Mouse (Mus musculus) CD8-positive naive resting alpha-beta T cell, adult 2 months (primary cell): ENCODE data around the gene Myo18a.
"Not testable (repeated sequence)": the region's sequence is repeated elsewhere in the genome, so short reads cannot be mapped to it uniquely, and the experiment has no call there.

Experiments
- DNase-seq, 2 experiments: peaks; one replicate each; pipeline ENCODE4 v3.0.0; 2022; ENCODE audit warnings: low read depth in 2 of 2, low spot score in 2 of 2

Gene Myo18a

DNA sequence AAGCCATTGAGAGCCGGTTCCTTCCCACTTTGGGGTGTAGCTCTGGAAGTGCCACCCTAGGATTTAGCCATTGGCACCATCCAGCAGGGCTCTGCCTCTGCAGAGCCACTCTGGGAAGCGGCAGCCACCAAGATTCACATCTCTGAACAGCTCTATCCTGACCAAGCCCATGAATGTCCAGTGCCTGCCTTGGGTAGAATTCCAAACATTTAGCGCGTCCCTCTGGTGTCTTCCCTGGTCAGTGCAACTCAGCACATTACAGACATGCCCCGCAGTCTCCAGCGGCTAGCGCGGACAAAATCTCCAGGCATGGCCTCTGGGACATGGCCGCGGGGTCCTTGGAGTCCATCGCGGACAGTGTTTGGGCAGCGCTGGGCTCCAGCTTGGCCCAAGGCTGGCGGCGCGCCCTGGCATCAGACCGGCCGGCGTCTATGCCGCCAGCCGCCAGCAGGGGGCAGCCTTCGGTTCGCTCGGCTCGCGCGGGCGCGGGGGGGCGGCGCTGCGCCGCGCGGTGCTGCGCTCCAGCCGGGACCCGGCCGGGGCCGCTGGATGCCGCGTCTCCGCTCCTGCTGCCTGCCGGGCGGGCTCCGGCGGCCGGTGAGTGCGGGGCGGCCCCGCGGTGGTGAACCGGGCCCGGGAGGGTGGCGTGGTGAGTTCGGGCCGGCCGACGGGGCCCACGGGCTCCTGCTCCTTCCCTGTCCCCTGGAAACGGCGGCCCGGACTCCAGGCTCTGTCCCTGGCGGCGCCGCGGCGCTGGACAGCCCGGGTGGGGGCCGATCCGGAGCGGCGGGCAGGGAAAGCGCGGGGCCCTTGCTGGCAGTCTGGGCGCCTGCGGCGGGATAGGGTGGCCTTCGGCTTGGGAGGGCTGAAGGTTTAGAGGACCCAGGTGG lies at the start of gene Myo18a:
TSS of gene Myo18a (plus strand) at position 464 of the 890 bp plus-strand sequence.
- DNase-seq: peak; percentile 77 to 80

DNA sequence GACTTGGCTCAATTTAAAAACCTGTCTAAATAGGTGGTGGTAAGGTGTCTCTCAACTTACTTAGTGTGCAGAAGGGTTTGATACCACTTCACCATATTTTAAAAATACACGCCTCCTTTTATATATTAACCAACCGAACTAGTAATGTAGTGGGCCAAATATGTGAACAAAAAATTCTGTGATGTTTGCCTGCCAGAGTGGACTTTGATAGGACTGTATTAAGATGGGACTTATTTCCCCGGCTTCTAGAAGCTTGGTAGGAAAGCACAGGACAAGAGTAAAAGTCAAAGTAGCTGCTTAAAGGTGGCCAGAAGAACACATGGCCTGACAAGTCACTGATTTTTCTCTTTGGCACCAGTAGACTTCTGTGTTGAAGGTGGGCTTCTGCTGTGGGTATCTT lies 49.3 kb upstream of the Myo18a start:
- DNase-seq: no peak

DNA sequence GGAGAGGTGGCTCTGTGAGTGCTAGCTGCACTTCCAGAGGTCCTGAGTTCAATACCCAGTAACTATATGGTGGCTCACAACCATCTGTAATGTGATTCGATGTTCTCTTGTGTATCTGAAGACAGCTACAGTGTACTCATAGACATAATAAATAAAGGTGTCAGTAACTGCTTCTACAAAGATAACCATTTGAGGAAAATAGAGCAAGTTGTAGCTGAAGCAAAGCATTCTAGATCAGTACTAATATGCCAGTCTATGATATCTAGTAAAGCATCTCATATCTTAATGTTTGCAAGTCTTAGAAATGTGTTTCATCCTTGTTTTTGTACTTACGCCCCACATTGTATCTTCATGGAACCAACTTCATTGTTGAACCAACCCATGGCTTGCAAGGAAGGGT lies 44.0 kb upstream of the Myo18a start:
- no peak for DNase-seq

DNA sequence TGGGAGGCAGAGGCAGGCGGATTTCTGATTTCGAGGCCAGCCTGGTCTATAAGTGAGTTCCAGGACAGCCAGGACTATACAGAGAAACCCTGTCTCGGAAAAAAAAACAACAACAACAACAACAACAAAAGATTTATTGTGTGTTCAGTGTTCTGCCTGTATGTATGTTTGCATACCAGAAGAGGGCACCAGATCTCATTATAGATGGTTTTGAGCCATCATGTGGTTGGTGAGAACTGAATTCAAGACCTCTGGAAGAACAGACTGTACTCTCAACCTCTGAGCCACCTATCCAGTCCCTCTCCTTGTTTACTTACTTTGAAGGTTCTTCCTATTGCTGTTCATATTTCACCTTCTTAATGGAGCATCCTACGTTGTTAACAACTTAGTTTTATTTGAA lies 41.7 kb upstream of the Myo18a start:
- no peak for DNase-seq

DNA sequence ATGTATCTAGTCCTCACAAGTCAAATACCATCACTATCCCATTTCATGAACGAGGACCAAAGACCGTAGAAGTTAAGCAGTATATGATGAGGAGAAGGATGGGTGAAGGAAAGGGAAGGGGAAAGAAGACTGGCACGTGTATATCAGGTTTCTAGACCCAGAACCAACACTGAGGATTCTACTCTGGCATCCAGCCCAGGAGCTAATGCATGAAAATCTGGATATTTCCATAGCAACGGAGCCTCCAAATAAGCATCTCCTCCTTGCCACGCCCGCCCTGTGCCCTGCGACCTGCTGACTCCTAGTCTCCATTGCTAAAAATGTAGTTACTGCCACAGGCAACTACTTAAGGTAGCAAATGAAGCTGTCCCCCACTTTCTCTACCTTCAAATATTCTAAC lies 38.3 kb upstream of the Myo18a start:
- DNase-seq: no peak

DNA sequence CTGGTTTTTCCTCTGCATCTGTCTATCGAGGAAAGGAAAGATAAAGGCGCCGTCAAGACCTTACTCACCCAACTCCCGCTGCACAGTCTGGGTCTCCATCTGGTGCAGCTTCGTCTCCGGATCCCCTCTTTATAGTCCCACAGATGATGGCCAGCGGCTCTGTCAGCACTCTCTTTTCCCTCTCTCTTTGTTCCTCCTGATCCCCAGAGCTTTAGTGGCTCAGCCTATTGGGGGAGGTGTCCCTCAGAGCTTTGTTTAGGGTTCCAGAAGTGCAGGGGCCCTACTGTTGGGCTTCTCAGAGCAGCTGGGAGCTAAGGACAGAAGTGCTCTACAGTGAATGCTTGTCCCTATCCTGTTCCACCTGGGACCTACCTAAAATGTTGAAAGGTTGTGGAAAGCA lies 37.9 kb upstream of the Myo18a start, which contains the start of gene Cryba1:
TSS of gene Cryba1 (minus strand) at position 101 of the 400 bp plus-strand sequence.
- no peak for DNase-seq

DNA sequence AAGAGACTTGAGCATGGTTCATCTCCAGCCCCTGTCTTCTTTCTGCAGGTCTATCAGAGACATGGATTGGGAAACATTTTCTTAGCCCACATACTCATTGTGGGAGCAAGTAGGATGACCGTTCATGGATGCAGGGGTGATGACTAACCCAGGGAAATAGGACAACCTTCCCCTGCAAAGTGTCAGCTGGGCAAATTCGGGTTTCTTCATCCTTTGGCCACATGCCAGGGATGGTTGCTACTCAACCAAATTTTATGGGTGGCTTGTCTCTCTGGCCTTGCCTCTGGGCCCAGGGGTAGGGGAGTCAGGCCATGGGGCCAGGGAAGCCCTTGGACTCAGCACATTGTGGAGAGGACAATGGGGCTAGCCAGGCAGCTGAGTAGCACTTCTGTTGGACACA lies 34.5 kb upstream of the Myo18a start:
- no peak for DNase-seq

DNA sequence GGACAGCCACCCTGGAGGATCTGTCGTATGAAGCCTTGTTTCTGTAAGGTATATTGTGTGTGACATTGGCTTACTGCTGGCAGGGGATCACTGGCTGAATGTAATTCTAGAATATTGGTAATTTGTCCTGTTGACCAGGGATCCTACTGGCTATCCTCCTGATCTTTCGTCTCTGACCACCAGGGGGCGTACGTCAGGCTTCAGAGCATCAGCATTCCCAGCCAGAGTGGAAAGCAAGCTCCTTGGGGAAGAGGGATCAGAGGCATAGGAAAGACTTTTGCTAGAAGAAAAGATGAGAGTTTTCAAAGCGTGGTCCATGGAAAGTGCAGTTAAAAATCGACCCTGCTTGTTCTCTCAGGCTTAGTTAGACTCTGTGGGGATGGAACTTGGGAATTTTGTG lies 25.8 kb upstream of the Myo18a start:
- peak; percentile 58 to 59 for DNase-seq

DNA sequence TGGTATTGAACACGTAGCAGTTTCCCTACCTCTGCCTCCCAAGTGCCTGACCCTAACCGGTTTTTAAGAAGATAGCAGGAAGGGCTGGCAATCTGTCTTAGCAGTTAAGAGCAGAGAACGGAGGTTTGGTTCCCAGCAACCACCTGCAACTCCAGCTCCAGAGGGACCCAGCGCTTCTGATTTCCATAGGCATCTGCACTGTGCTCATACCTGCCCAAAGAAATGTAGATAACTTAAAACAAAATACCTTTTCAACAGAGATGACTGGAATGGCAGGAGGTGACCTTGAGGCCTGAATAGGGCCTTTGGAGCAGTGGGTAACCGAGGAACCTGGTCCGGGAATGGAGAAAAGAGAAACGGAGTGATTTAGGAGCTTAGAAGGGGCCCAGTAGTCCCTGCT lies 24.5 kb upstream of the Myo18a start:
- no peak for DNase-seq

DNA sequence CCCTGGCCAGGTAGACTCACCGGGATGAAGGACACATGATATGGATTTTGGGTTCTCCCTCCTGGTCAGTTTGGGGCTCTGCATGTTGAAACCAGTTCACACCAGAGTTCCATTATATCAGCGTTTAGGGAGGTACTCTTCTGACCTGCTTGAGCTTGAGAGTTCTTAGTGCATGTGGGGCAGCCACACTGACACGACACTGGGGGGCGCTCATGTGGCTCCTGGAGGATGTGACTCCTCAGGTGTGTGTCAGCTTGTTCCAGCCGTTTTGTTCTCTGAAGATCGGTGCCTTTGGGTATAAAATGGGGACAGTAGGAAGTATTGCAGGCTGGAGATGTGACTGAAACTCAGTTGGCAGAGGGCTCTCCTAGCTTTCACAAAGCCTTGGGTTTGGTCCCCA lies 19.1 kb upstream of the Myo18a start:
- peak; percentile 19 to 55 for DNase-seq

DNA sequence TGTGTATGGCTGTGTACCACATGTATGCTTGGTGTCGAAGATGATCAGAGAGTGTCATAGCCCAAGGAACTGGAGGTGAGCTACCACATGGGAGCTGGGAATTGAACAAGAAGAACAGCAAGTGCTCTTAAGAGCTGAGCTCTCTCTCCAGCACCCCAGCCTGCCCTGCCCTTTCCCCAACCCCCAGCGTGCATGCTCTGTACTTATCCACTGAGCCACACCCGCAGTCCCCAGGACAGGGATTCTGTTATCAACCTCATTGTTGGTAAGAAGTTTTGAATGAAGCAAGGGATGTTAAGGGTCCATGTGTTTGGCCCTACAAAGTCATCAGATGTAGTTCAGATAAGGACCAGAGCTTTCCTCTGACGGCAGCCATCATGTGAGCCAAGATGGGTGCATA lies 16.4 kb upstream of the Myo18a start:
- DNase-seq: no peak

DNA sequence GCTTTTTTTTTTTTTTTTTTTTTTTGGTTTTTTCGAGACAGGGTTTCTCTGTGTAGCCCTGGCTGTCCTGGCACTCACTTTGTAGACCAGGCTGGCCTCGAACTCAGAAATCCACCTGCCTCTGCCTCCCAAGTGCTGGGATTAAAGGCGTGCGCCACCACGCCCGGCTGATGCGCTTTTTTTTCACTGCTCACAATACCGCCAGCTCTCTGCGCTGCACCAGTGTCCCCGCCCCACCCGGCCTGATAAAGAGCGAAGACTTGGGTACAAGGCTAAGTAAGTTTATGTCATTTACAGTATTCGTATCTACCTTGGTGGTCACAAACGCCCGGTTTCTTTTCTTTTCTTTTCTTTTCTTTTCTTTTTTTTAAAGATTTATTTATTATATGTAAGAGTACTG lies 15.9 kb upstream of the Myo18a start:
- not testable (repeated sequence) for DNase-seq

DNA sequence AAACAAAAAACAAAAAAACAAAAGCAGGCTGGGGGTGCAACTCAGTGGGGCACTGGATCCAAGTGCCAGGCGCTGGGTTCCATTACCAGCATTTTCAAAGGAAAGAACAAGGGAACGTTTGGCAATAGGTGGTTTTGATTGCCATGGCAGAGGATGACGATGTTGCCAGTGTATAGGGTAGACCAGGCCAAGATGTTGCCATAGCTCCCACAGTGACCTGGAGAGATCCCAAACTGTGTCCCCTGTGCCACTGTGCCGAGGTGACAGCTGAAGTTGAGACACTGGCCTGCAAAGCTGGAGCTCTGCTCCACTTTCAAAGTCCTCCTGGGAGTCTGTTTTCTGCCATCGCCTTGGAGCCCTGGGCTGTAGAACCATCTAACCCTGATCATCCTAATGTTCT lies 14.1 kb upstream of the Myo18a start:
- no peak for DNase-seq

DNA sequence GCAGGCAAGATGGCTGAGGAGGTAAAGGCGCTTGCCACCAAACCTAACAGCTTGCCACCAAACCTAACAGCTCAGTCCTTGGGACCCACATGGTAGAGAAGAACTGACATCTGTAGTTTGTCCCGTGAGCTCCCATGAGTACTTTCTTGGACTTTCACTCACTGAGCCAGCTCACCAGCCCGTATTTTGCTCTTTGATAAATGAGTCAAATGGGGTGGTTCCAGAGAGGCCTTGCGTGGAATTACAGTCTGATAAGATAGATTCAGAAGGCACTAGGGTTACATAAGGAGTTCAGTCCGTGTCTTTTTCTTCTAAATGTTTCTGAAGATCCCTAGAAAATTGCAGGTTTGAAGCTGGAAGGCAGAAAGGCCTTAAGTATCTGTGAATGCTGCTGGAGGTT lies 10.5 kb upstream of the Myo18a start:
- no peak for DNase-seq

DNA sequence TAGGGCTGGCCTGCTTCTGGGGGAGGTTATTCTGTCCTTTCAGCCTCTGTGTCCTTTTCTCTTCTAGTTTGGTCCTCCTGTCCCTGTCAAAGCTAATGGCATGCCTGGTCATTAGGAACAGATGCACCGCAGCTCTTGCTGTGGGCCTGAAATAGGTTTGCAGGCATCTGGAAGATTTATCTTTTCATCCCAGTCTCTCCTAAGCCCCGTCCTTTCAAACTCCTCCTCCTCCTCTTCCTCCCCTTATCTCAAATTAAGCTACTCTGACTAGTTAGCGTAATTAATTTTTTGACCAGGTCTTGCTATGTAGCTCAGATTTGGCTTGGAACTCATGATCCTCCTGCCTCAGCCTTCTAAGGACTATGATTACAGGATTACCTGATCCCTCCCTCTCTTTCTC lies 9.6 kb upstream of the Myo18a start:
- DNase-seq: no peak

DNA sequence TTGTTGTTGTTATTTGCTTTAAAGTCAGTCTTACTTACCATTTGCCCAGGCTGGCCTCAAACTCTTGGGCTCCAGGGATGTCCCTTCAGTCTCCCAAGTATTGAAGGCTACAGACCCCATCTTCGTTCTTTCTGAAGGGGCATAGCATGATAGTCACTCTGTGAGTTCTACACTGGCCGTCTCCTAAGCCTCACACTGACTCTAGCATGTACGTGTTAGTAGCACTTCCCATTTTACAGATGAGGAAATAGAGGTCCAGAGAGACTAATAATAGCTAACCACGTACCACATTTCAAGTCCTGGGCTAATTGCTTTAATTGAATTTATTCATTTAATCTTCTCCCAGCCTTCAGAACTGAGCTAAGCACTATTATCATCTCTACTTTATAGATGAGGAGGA lies 3.0 kb upstream of the Myo18a start:
- DNase-seq: no peak

DNA sequence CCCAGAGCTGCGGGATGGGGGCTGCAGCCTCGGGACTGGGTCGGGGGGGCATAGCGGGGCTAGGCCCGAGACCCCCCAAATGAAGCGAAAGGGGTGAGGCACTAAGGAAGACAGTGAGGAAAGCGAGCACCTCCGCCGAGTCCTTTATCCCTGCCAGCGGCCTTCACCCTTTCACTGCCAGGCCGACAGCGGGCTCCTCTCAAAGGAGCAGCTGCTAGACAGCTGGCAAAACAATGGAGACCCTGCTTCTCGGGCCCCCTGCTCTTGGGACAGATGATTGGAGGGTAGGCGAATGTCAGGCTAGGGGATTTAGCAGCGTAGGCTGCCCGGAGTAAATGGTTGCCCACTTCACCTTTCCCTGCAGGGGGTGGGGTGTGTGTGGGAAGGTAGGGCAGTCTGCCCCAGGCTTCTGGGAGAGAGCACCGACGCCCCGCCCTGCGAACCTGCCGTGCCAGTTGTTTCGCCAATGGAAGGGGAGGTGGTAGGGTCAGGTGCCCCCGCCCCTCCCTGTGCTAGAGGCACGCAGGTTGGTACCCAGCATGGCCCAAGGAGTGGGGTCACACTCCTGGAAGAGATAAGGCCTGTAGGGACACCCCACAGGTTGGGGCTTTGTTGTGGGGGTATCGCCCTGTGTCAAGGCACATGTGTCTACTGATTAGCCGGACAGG lies 761 bp downstream of the Myo18a start:
- peak in 1 of 2 experiments; percentile 21 for DNase-seq

DNA sequence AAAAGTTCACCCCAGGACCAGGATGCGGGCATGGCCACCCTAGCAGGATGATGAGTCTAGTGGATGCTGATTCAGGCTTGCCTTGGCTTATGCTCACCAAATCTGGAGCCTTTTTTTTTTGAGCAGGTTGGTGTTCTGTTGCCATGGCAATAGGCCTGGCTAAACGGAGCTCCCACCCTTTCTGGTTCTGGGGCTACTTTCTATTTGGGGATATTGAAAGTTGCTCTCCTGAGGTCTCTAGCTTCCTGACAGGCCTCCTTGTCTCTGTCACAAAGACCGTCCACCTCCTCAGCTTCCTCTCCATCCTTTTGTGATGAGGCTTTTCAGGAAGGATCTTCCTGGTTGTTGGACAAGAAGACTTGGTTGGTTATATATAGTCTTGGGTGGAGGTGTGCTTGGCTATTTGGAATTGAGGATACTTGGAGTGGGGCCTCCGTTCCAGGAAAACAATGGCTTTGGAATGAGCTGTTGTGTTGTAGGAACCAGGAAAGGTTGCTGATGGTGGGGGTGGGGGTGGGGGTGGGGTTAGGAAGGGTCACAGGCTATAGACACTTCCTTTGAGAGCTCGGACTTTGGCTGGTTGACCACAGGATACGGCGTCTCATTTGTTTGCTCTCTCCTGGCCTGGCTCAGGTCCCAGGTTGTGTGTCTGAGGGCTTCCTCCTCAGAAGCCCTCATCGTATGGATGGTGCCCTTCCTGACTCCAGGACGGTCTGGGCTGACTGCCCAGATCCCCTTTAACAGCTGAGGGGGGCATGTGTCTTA lies 1.8 kb downstream of the Myo18a start:
- DNase-seq: no peak

DNA sequence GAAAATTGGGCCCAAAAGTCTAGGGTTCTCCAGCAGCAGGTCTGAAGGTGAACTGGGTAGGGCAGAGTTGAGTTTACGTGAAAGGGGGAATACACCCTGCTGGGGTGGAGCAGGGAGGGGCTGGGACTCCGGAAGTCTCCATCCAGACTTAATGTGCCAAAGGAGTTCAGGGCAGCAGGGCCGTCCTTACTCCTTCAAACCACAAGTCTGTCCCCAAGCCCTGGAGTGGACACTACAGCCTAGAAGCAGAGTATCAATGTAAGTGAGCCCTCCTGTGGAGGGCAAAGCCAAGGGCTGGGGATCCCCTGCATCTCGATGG lies 2.4 kb downstream of the Myo18a start:
- DNase-seq: no peak

DNA sequence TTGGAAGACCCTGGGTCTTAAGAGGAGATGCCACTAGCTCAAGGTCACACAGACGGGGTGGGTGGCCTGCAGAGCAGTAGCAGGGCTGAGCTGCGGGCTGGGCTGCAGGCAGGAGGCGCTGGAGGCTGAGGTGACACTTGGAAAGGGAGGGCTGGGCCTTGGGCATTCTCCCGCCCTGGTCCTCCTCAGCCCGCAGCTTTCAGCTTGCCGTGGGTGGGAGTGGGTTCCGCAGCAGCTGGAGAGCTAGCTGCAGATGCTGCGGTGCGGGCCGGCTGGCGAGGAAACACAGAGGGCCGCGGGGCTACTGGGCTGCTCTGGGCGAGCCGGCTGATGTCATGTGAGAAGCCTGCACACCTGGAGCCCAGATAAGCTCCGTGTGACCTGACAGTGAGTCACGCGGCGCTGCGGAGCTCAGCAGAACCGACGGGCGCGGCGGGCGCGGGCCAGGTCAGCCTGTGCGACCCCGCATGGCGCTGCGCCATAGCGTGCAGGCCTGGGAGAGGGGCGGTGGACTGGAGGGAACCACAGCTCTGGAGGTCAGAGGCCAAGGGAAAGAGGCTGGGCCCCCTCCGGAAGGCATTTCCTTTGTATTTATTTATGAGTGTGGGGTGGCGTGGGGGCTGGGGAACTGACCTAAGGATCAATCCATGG lies 3.4 kb downstream of the Myo18a start:
- peak; percentile 10 to 22 for DNase-seq

DNA sequence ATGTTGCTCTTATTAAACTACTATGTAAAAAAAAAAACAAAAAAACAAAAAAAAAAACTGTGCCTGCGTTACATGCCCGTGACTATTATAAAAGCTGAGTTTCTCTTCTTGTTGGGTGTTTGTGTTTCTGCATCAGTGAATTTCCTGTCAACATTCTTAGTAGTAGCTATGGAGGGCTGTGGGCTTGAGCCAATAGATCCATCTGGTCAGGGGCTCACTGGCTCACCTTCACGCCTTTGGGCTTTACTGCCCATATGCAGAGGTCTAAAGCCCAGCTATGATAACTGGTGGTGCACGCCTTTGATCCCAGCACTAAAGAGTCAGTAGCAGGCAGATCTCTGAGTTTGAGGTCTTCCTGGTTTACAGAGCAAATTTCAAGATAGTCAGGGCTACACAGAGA lies 6.5 kb downstream of the Myo18a start:
- DNase-seq: no peak
